Mouse (Mus musculus): ENCODE measurements at regions not wholly inside any gene's neighbourhood (a gene's known extent, or its start where the extent isn't known, plus 50 kb on each side); places are given as distances from the start of the nearest gene placed in this dataset.

DNA sequence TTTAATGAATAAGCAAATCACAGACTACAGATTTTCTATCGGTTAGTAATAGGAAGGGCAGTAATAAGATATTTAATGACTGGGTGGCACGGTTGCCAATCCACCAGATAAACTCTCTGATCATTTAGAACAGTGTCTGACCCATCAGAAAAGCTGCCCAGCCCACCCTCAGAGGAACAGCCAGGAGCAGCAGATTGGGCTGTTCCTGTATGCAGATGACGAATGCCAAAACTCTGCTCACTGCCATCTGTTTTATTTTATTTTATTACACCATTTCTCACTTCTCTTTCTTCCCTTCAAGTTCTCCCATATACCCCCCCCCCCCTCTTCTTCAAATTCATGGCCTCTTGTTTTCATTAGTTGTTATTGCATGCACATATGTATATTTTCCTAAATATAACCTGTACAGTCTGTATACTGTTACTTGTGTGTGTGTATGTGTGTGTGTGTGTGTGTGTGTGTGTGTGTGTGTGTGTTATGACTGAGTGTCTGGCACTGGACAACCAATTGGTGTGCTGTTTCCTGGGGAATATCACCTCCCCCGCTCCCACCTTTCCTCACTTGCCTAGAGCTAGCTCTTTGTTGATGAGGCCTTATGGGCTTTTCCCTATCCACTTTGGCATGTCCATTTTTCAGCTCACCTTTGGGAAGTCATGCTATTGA lies 260.9 kb downstream of the Olfm4 start:
- in situ Hi-C loops (cut with MboI, MseI) = no loop called here

DNA sequence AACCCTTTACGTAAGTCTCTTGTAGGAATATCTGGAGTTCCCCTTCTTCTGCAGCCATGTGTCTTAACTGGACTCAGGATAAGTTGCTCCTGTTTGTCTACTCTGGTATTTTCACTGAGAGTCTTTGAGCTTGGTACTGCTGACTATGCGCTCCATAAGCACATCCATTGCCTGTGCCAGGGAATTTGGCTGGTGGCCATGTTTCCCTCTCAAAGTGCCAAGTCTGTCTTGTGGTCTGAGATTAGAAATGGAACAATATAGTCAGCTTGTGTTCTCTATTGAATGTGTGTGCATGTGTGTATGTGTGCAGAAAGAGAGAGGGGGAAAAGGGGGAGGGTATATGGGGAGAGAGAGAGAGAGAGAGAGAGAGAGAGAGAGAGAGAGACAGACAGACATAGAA lies 263.7 kb downstream of the Olfm4 start:
- in situ Hi-C loops (cut with MboI, MseI) = no loop called here

DNA sequence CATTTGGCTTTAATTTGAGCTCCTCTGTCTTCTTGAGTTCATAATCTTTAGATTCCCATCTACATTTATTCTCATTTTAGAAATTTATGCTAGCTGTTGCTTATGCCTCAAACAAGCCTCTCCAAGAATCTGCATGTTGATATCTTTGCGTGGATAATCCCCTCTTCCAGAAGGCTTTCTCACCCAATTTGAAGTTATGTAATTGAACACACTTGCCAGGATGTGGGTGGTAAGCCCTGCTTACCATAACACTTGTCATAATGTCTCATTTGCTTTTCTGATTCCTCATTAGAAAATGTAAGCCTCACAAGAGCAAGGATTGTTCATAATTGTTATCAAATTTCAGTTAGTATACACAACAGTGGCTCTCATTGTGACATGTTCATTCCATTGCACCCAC lies 266.0 kb downstream of the Olfm4 start:
- in situ Hi-C loops (cut with MboI, MseI) = no loop called here

DNA sequence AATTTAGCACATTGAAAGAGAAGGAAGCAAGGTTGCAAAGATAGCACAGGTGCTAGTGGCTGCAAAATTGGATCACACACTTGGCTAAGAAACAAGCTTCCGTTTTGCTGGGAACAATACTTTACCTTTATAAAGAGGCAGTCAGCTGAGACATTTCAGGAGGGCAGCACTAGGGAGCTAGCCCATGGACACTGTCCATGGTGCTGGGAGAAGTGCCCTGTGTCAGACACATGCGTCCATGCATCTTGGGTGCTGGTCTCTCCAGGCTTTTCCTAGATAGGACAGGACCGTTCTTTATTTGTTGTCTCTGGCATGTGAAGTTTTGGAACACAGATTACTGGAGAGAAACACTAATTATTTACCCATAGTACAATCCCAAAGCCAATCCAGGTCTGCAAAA lies 273.2 kb downstream of the Olfm4 start:
- in situ Hi-C loops (cut with MboI, MseI) = no loop called here

DNA sequence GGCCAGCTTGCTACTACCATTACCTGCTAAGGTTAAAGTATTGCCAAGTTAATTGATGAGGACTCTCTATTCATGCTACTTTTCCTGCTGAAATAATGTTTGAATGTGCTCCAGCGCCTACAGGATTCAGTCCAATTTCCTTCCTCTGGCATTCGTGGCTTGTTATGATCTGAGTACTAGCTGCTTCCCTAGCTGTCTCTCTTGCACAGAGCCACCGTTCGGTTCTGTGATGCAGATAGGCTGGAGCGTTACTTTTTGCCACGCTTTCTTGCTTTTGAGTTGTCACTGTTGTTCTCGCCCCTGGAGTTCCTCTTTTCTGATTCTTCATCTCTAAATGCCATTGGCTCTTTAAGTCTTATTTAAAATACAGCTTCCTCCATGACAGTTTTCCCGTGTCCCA lies 279.3 kb downstream of the Olfm4 start:
- in situ Hi-C loops (cut with MboI, MseI) = no loop called here

DNA sequence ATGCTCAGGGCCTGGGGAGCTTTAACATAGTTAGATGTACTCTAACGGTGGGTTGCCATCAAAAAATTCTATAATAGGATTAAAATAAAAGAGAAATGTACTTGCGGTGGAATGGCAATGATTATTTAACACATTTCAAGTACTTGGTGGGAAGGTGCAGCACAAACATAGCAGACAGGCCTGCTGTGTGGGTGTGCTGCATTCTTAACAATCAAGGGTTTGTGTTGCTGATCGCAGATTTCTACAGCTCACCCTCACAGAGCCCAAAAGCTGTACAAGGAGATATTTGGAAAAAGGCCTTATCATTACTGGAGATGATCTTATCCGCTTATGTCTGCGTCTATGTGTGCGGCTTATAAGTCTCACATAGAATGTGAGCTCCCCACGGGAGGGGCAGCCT lies 281.2 kb downstream of the Olfm4 start:
- in situ Hi-C loops (cut with MboI, MseI) = no loop called here

DNA sequence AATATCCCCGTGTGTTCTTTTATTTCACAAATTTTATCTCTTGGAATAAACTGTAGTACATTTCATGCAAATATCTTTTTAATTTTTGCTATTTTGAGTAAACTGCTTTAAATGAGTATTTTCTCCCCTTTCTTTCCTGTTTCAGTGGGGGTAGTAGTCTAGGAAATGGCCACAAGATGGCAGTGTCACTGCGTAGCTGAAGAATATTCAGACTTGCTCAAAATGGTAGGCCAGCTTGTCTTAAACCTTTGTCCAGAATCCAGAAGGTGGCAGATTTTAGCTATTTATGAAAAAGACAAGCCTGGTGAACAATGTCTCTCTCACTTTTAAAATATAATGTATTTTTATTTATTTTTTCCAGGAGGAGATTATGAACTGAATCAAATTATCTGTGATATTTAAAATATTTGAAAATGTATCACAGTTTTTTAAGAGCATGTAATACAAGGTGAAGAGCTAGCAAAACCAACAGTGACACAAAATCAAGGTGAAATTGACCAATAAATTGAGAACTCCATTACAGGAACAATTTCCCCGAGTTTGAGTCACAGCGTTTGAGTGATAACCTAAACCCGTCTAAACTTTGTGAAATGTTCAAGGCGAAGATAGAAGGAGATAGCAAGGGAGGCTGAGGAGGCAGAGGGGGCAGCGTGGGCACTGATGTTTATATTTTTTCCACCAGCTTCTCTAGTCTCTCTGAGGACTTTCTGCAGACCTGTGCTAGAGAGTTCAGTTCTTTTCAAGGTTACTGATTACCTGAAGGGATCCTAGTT lies 285.5 kb downstream of the Olfm4 start:
- in situ Hi-C loops (cut with MboI, MseI) = no loop called here

DNA sequence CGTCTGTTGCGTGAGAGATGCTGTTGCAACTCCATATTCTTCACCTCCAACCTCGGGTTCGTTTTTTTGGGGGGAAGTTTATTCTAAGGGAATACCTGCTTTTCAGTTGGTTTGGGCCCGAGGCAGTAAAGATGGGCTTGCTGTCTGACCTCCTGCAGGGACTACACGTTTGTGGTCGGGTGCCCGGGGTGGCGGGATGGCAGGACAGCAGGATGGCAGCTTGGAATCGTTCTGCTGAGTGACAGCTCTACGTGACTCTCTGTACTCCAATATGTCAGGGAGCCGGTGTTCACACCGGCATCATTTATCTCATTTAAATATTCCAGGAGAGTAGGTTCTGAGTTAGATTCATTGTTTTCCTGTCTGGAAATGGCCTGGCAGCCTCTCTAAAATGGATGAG lies 286.2 kb downstream of the Olfm4 start:
- in situ Hi-C loops (cut with MboI, MseI) = no loop called here

DNA sequence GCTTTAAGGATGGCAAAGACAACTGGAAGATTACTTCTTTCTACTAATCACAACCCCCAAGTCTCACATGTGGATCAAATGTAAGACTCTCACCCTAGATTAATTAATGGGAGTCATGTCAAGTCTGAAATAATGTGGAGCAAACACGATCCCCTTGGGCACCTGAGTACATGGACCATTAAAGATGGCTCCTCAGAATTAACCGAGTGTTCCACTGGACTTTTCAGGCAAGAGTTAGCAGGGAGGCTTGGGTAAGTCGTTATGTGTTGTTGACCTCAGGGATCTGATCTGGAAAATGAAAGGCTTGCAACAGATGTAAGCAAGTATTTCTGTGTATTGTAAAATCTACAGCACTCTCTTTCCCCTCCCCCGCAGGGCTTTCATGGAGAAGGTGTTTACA lies 296.3 kb downstream of the Olfm4 start:
- in situ Hi-C loops (cut with MboI, MseI) = no loop called here

DNA sequence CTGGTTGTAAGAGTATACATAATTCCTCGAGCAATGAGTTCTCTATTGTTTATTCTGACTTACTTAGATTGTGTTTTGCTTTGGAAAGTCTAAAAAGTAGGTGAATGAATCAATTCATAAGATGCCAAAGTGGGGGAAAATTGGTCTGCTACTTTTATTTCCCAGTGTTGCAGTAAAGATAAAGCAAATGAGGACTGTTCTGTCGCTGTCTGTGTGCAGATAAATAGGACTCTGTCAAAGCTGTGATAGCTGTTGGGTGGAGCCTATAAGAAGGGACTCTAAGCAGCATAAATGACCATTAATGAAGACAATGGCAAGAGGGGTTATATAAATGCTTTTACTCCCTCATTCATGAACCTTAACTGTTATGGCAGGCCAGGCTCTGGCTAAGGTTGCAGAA lies 299.8 kb downstream of the Olfm4 start:
- in situ Hi-C loops (cut with MboI, MseI) = no loop called here

DNA sequence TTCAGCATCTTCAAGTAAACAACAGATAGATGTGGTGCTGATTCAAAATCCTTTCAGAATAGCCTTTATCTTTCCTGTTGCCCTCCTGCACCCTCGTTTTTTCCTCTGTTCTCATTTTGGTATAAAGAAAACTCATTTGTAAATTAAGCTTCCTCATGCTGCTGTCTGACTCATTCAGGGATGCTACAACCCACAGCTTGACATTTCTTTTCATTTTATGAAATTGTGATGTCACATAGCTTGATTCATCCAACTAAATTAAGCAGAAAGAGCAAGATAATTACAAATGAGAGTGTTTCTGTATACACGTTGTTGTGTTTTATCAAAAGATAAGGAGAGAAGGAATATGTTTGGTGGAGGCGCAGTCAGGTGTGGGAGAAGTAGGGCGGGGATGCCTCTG lies 307.5 kb downstream of the Olfm4 start:
- in situ Hi-C loops (cut with MboI, MseI) = no loop called here

DNA sequence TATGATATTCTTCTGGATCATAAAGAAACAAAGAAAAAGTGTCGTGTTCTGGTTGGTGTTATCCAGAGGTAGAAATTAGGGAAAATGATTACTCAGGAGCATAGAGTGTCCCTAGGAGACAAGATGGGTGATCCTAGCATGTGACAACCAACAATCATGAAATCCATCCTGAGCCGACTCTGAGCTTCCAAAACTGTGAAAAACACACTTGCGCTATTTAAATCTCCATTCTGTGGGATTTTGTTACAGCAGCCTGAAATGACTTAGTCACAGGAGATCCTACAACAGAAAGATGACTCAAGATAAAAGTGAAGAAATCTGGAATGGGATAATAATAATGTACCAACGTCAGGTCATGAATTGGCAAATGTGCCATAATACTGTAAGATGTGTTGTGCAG lies 309.5 kb downstream of the Olfm4 start:
- in situ Hi-C loops (cut with MboI, MseI) = no loop called here

DNA sequence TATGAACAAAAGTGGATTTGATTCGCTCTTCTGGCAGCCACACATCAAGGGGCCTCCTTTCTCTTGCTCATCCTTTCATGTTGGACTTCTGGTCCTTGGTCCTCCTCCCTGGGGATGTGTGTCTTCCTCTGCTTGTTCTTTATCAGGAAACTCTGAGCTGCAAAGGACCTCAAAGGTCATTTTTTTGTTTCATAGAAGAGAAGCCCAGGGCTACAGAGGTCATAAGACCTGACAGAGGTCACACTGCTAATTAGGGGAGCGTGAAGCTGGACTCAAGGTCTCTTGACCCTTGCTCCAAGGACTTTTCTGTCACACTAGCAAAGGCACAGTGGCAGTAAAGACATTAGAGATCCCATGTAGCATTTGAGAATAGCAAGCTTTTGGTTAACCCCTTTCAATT lies 345.8 kb downstream of the Olfm4 start:
- in situ Hi-C loops (cut with MboI, MseI) = no loop called here

DNA sequence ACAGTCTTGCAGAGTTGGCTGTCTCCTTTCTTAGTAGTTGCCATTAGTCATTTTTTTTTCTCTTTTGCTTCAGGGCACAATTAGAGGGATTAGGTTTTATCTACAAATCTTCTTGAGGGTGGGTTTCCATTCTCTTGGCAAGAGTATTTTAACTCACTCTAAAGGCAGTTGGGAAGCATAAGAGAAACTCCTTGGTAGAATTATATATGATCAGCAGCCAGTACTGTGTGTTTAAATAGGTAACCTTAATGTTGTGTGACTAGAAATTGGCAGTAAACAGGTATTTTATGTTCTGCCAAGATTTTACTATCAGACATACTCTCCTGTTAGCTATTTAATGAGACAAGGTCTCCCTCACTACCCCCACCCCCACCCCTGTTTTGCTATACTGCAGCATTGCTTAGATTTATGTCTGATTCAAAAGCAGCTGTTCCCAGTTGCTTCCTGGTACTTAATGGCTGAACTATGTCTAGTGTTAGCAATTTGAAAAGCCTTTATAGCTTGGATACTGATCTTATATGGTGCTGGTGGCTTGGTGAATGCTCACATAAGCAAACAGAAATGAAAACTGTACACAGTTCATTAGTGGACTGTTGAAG lies 378.2 kb downstream of the Olfm4 start:
- in situ Hi-C loops (cut with MboI, MseI) = no loop called here

DNA sequence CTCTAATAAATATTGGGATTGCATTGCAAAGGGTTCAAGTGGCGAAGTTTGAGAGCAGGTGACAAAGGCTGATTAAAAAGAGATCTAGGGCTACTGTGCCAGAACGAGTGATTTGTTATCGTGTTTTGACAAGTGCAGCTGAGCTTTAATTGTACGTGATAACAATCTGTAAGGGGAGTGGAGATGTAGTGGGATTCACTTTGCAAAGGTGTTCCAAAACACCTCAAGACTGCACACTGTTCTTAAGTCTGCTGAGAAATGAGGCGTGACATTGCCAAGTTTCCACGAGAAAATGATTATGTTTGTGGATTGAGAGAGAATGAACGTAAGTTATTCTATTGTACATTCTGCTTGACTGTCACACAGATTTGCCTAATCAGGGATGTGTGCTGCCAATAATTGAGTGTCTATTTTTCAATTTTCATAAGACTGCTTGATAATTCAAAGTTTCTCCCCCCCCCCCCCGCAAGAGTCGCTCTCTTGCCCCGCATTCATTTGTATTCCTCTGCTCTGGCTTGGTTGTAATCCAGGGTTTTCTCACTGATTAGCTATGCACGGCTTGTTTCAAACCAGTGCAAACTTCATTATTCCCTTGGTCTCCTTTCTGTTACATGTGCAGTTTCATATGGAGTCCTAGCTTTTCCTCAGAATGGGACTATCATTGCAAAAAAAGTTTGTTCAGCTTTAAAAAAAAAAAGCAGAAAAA lies 385.7 kb downstream of the Olfm4 start:
- in situ Hi-C loops (cut with MboI, MseI) = no loop called here

DNA sequence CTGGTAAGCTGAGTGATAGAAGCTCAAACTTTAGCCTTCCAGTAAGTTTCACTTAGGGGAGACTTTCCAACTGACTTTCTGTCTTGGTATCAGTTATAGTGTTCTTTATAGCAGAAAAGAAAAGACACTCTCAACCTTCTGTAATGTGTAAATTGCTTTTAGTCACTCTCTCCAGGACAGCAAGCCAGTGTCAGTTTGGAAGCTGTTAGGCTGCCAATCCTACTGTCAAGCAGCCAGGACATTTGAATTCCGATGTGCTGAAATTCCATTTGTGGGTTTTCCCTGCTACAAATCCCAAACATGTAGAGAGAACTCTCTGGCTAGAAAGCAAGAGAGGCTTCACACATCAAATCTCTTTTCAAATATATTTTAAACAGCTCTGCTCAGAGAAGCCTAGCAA lies 390.4 kb downstream of the Olfm4 start:
- in situ Hi-C loops (cut with MboI, MseI) = no loop called here

DNA sequence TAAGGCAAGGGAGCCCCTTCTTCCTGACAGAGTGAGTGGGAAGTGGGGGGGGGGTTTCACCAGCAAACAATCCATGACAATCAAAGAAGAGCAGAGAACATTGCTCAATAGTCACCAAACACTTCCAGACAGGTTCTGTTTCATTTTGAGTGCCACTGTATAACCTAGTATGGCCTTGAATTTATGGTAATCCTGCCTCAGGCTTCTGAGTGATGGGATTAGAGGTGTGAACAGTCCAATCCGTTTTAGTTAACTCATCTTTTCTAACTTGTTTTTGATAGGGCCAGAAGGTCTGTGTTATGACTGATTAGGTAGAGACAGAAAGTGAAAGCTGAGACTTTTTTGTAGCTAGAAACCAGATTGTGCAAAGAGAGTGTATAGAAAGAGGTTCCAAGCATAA lies 393.2 kb downstream of the Olfm4 start:
- in situ Hi-C loops (cut with MboI, MseI) = no loop called here

DNA sequence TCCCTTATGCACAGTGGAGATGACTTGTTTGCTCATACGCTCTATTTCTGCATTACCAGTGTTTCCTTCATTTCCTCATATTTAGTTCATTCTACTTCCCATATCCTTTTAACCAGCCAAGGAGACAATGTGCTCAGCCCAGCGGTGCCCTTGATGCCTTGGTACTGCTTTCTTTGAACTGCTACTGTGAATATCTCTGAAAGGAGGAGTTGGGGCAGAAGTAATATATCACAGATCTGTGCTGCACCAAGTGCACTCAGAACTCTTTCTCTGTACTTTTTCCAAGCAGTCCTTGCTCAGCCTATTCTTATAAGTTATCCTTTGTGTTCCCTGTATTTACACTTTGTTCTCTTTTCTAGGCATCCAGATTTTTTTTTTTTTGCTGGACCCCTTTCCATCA lies 407.5 kb downstream of the Olfm4 start:
- in situ Hi-C loops (cut with MboI, MseI) = no loop called here

DNA sequence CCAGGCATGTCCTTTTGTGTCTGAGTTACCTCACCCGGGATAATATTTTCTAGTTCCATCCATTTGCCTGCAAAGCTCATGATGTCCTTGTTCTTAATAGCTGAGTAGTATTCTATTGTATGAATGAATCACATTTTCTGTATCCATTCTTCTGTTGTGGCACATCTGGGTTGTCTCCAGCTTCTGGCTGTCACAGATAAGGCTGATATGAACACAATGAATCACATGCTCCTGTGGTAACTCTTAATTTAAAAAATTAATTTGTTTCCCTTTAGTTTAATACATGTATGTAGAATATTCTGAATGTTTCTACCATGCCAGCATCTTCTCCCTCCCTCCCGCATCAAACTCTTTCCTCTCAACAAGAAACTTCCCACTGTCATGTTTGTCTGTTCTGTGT lies 424.4 kb downstream of the Olfm4 start:
- in situ Hi-C loops (cut with MboI, MseI) = no loop called here

DNA sequence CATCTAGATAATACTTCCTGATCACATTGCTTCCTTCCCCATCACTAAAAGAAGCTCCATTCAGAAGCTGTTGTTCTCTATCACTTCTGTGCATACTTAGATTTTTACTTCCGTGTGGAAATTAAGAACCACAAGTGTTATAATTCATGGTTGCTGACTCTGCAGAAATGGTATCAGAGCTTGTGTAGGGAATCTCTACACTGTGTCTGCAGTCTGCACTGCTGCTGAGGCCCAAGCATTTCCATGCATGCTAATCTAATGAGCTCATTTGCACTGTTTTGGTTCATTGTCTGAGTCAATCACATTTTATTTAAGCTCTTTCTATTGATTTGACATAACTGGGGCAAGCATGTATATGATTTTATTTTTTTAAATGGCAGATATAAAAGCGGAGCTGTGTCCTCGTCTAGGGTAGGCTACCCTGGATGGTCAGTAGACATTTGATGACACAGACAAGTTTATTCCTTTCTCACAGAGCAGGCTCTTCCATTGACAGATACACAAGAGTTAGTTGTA lies 435.0 kb downstream of the Olfm4 start:
- in situ Hi-C loops (cut with MboI, MseI) = no loop called here

DNA sequence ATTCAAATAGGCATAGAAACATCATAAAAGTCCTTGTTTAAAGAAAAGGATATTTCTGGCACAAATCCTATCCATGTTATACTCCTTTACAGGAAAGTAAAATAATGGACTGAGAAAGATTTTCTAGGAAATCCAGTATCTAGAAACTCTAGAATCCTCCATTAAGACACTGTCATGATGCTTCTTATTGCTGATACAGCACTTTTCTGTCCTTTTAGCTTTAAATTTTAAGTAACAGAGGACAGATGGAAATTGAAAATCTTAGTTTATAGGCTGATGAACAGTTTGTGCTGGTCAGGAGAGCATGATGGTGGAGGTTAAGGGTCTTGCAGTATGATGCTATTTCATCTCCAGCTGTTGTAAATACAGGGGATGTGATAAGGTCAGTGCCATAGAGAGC lies 459.9 kb downstream of the Olfm4 start:
- in situ Hi-C loops (cut with MboI, MseI) = no loop called here

DNA sequence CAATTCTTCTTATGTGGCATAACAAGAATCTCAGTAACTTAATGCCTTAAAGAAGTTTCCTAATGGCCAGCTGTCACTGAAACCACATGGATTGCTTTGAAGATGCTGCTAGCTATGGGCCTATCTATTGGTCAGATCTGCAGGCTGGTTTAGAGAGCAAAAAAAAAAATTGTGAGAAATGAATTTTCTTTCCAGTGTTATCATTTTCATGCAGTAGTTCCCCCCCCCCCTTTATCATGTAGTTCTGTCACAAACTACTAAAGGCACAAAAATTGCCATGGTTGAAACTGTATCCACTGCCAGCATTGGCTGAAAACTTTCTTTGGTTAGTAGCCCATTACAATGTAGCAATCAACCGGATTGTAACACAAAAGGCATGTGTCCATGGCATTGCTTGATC lies 487.6 kb downstream of the Olfm4 start:
- in situ Hi-C loops (cut with MboI, MseI) = no loop called here
